Mouse (Mus musculus): ENCODE measurements at regions not wholly inside any gene's neighbourhood (a gene's known extent, or its start where the extent isn't known, plus 50 kb on each side); places are given as distances from the start of the nearest gene placed in this dataset.

GRCm38 (mm10) chr8:100942680-100943427 lies 1526.6 kb upstream of the Cdh8 start:
- DNase-seq: peak; percentile 24 to 55

- DNase-seq: no peak
Measured at GRCm38 (mm10) chr8:100939533-100939932, 1523.3 kb upstream of the Cdh8 start.

- DNase-seq: no peak
Measured at GRCm38 (mm10) chr8:100890307-100890706, 1474.0 kb upstream of the Cdh8 start.

- DNase-seq: no peak
Measured at GRCm38 (mm10) chr8:100865624-100866023, 1449.4 kb upstream of the Cdh8 start.

- peak; percentile 26 to 57 for DNase-seq
Measured at GRCm38 (mm10) chr8:100850822-100851437, 1434.7 kb upstream of the Cdh8 start.
